Mouse (Mus musculus) spleen, adult 2 months (tissue): ENCODE results near the gene Kcnc3. TPM values are rescaled to one million over a fixed set of nuclear protein-coding genes. Genes with fewer than 3 reads are reported as not detected.

ENCODE experiments used
- DNase-seq, 2 experiments: peaks; one replicate each; pipeline versions ENCODE4 v3.0.0 to v3.0.0-alpha.2; 2012 to 2021; ENCODE audit warnings: low spot score in 2 of 2, low read depth in 1 of 2
- H3K27ac ChIP-seq: fragments of 200-500 bp; 2 replicates; pipeline ENCODE4 v1.5.1; 2012; ENCODE audit warnings: low read length, inconsistent platforms; ENCODE audit not compliant: insufficient read depth
- H3K27me3 ChIP-seq: fragments of 200-500 bp; 2 replicates; pipeline ENCODE4 v1.6.1; 2012; ENCODE audit warnings: mild to moderate bottlenecking, moderate library complexity, low read length, inconsistent platforms; ENCODE audit not compliant: control insufficient read depth, insufficient read depth
- H3K36me3 ChIP-seq: fragments of 200-500 bp; 2 replicates; pipeline ENCODE4 v1.6.1; 2012; ENCODE audit warnings: mild to moderate bottlenecking, low read length, inconsistent platforms; ENCODE audit not compliant: control insufficient read depth, insufficient read depth
- H3K4me1 ChIP-seq: fragments of 200-500 bp; 2 replicates; pipeline ENCODE4 v1.6.1; 2011; ENCODE audit warnings: inconsistent platforms; ENCODE audit not compliant: control insufficient read depth, insufficient read depth, insufficient read length
- H3K4me3 ChIP-seq: fragments of 200-500 bp; 2 replicates; pipeline ENCODE4 v1.5.1; 2011; ENCODE audit warnings: mild to moderate bottlenecking, inconsistent platforms; ENCODE audit not compliant: insufficient read depth, insufficient read length; ENCODE audit errors: extremely low read depth
- CTCF ChIP-seq: fragments of 200-500 bp; IDR thresholded peaks from 2 replicates; pipeline ENCODE4 v1.5.1; 2011; ENCODE audit warnings: mild to moderate bottlenecking, inconsistent platforms; ENCODE audit not compliant: insufficient read depth, insufficient read length, insufficient replicate concordance; ENCODE audit errors: extremely low read depth
- POLR2A ChIP-seq: fragments of 200-500 bp; IDR thresholded peaks from 2 replicates; pipeline ENCODE4 v1.6.1; 2011; ENCODE audit warnings: low read depth, low read length, inconsistent platforms
- WGBS: fragments of 180-500 bp; shearing (Covaris S2); methylation state at CpG from one replicate; pipeline ENCODE4 v1.1.7; 2018; 5-methylcytosine and 5-hydroxymethylcytosine counted together
- polyA plus RNA-seq: library from polyadenylated mRNA; depleted of rRNA; stranded (reverse); fragments of >200 nt; gene quantifications from 2 replicates; pipeline ENCODE4 v1.2.3, GENCODE M21; 2012

Gene Kcnc3
- polyA plus RNA-seq, 1 experiment = 3.5 TPM

GRCm38 (mm10) chr7:44594291-44594690, 3.8 kb downstream of the Kcnc3 start:
- Histone ChIP-seq H3K4me1 (peaks cover 11% of the 10 kb centered on the region), H3K4me3 (no peak overlapping the region), H3K27me3 (peaks cover 13% of the 10 kb centered on the region), H3K27ac (no peak overlapping the region), H3K36me3 (no peaks in the 10 kb centered on the region)
- WGBS = 77% methylated on average over 6 of the region's 6 CpGs
- TF ChIP-seq CTCF (no peak), POLR2A (no peak)
- DNase-seq = no peak

- Histone ChIP-seq H3K27ac (no peak overlapping the region), H3K27me3 (peaks cover 14% of the 10 kb centered on the region), H3K4me1 (peaks cover 8% of the 10 kb centered on the region), H3K4me3 (no peak overlapping the region), H3K36me3 (no peaks in the 10 kb centered on the region)
- DNase-seq = no peak
- TF ChIP-seq POLR2A (no peak), CTCF (no peak)
- WGBS = 93% methylated on average over 20 of the region's 20 CpGs
Observed at GRCm38 (mm10) chr7:44595131-44595561, 4.7 kb downstream of the Kcnc3 start.

GRCm38 (mm10) chr7:44596051-44596450, 5.6 kb downstream of the Kcnc3 start:
- peaks cover 8% of the 10 kb centered on the region for H3K4me1 ChIP-seq
- WGBS = 93% methylated on average over 6 of the region's 6 CpGs
- H3K36me3 ChIP-seq = no peaks in the 10 kb centered on the region
- H3K4me3 ChIP-seq = no peak overlapping the region
- TF ChIP-seq CTCF = no peak
- TF ChIP-seq POLR2A = no peak
- DNase-seq = no peak
- peaks cover 13% of the 10 kb centered on the region for H3K27me3 ChIP-seq
- H3K27ac ChIP-seq = no peak overlapping the region

- H3K4me1 ChIP-seq = peaks cover under 1% of the 10 kb centered on the region; the same call in 1 of the 2 replicates
- H3K4me3 ChIP-seq = no peak overlapping the region
- TF ChIP-seq CTCF (no peak), POLR2A (no peak)
- DNase-seq = no peak
- no peak overlapping the region for H3K27ac ChIP-seq
- peaks cover 16% of the 10 kb centered on the region for H3K27me3 ChIP-seq
- no peaks in the 10 kb centered on the region for H3K36me3 ChIP-seq
- WGBS = 64% methylated on average over 5 of the region's 5 CpGs
Observed at GRCm38 (mm10) chr7:44596996-44597538, 6.6 kb downstream of the Kcnc3 start.

- DNase-seq = no peak
- WGBS = 87% methylated on average over 4 of the region's 4 CpGs
- Histone ChIP-seq H3K4me1 (no peaks in the 10 kb centered on the region), H3K27me3 (peaks cover 18% of the 10 kb centered on the region), H3K36me3 (no peaks in the 10 kb centered on the region), H3K27ac (no peak overlapping the region), H3K4me3 (no peak overlapping the region)
- TF ChIP-seq POLR2A = no peak
Observed at GRCm38 (mm10) chr7:44597666-44598065, 7.2 kb downstream of the Kcnc3 start.

- Histone ChIP-seq H3K4me3 (no peak overlapping the region), H3K27ac (no peak overlapping the region), H3K27me3 (peaks cover 17% of the 10 kb centered on the region), H3K36me3 (no peaks in the 10 kb centered on the region), H3K4me1 (no peaks in the 10 kb centered on the region)
- TF ChIP-seq CTCF (no peak), POLR2A (no peak)
- DNase-seq = no peak
- WGBS = 69% methylated on average over 12 of the region's 12 CpGs
Observed at GRCm38 (mm10) chr7:44598336-44598735, 7.9 kb downstream of the Kcnc3 start.

- 73% methylated on average over 10 of the region's 10 CpGs for WGBS
- H3K4me3 ChIP-seq = no peak overlapping the region
- H3K27ac ChIP-seq = no peak overlapping the region
- H3K4me1 ChIP-seq = 0 out of 2 replicates have a peak, but pooled peaks cover 2% of the 10 kb centered on the region
- H3K36me3 ChIP-seq = no peaks in the 10 kb centered on the region
- DNase-seq = no peak
- TF ChIP-seq POLR2A (no peak), CTCF (no peak)
- peaks cover 29% of the 10 kb centered on the region for H3K27me3 ChIP-seq
Observed at GRCm38 (mm10) chr7:44600691-44601262, 10.3 kb downstream of the Kcnc3 start.
